11 mouse cellular contexts compared by ENCODE assay signal in genomic region chr9:21635639-21636038, GRCm38 (mm10). TPM values are rescaled to one million over a fixed set of nuclear protein-coding genes. Genes with fewer than 3 reads are reported as not detected.
DNase-seq lines count a peak whose midpoint lies in the region; ATAC-seq lines count a peak whose summit lies in the region.
"Had no signal": no experiment of that assay in that cellular context is flagged by ENCODE, and none has a peak within 500 bp of the region (broad histone marks: within the 10 kb centered on the region; RNA-seq: fewer than 3 reads in every experiment).

No protein-coding gene starts in this region.

- no peak overlapping the region for H3K27ac ChIP-seq in heart, embryonic 15.5 days
- no peak overlapping the region for H3K27ac ChIP-seq in midbrain, embryonic 15.5 days
- H3K27ac ChIP-seq in midbrain, embryonic 11.5 days (ENCODE audit: low read depth, low read length): no peak overlapping the region
- no peak overlapping the region; the same call in 1 of the 2 replicates for H3K27ac ChIP-seq in embryonic facial prominence, embryonic 13.5 days
- H3K27ac ChIP-seq: liver, embryonic 13.5 days had no signal

- no peaks in the 10 kb centered on the region for H3K9me3 ChIP-seq in heart, embryonic 15.5 days (replicated peaks)
- no peaks in the 10 kb centered on the region for H3K9me3 ChIP-seq in midbrain, embryonic 15.5 days
- H3K9me3 ChIP-seq in midbrain, embryonic 11.5 days (ENCODE audit: control insufficient read depth, low read length): no peaks in the 10 kb centered on the region
- H3K9me3 ChIP-seq in embryonic facial prominence, embryonic 13.5 days: no peaks in the 10 kb centered on the region
- H3K9me3 ChIP-seq: liver, embryonic 13.5 days had no signal

- peaks cover 9% of the 10 kb centered on the region for H3K4me1 ChIP-seq in heart, embryonic 15.5 days (replicated peaks)
- peaks cover 3% of the 10 kb centered on the region; the same call in 1 of the 2 replicates for H3K4me1 ChIP-seq in midbrain, embryonic 15.5 days
- H3K4me1 ChIP-seq in midbrain, embryonic 11.5 days (ENCODE audit: control insufficient read depth, insufficient read depth, low read length): no peaks in the 10 kb centered on the region
- H3K4me1 ChIP-seq in embryonic facial prominence, embryonic 13.5 days: 0 out of 2 replicates have a peak, but pooled peaks cover 9% of the 10 kb centered on the region
- H3K4me1 ChIP-seq: liver, embryonic 13.5 days had no signal

- H3K4me2 ChIP-seq in heart, embryonic 15.5 days: no peak overlapping the region
- no peak overlapping the region for H3K4me2 ChIP-seq in midbrain, embryonic 15.5 days
- H3K4me2 ChIP-seq in midbrain, embryonic 11.5 days: no peak overlapping the region
- no peak overlapping the region for H3K4me2 ChIP-seq in embryonic facial prominence, embryonic 13.5 days
- H3K4me2 ChIP-seq: liver, embryonic 13.5 days had no signal

- WGBS in heart, embryonic 15.5 days: 31% methylated on average over 7 of the region's 7 CpGs
- 78% methylated on average over 7 of the region's 7 CpGs for WGBS in midbrain, embryonic 15.5 days
- WGBS in midbrain, embryonic 11.5 days: 91% methylated on average over 7 of the region's 7 CpGs
- WGBS in embryonic facial prominence, embryonic 13.5 days: 59% methylated on average over 7 of the region's 7 CpGs

- H3K9ac ChIP-seq in heart, embryonic 15.5 days: no peak overlapping the region
- H3K9ac ChIP-seq in midbrain, embryonic 15.5 days: no peak overlapping the region
- no peak overlapping the region for H3K9ac ChIP-seq in midbrain, embryonic 11.5 days (ENCODE audit: low read length)
- H3K9ac ChIP-seq in embryonic facial prominence, embryonic 13.5 days: no peak overlapping the region
- H3K9ac ChIP-seq: liver, embryonic 13.5 days had no signal

- ATAC-seq in heart, embryonic 15.5 days (replicated peaks; ENCODE audit: insufficient number of reproducible peaks, insufficient read depth, low FRiP score, low read depth): peak; percentile 24; the same call in 1 of the 2 replicates
- ATAC-seq in midbrain, embryonic 15.5 days (replicated peaks): peak; percentile 53; the same call in 1 of the 2 replicates
- no peak for ATAC-seq in midbrain, embryonic 11.5 days (ENCODE audit: low FRiP score)
- peak; percentile 43; the same call in 1 of the 2 replicates for ATAC-seq in embryonic facial prominence, embryonic 13.5 days (ENCODE audit: insufficient number of reproducible peaks, insufficient read depth, low FRiP score, low TSS enrichment, low read depth)

- DNase-seq in cerebellum, adult 11-12 months: peak; percentile 58
- no peak for DNase-seq in cerebellum, adult 9-10 months
- DNase-seq in heart, adult 11 months: no peak
- no peak for DNase-seq in midbrain, embryonic 11.5 days (ENCODE audit: low spot score, missing footprints)
- no peak for DNase-seq in testis, postnatal 10 days (ENCODE audit: low spot score)
- DNase-seq: liver, embryonic 13.5 days; lung, postnatal 36 days; spleen, adult 18-20 months had no signal

- no peaks in the 10 kb centered on the region for H3K27me3 ChIP-seq in heart, embryonic 15.5 days
- no peaks in the 10 kb centered on the region for H3K27me3 ChIP-seq in midbrain, embryonic 15.5 days (replicated peaks)
- no peaks in the 10 kb centered on the region for H3K27me3 ChIP-seq in midbrain, embryonic 11.5 days (ENCODE audit: control insufficient read depth, insufficient read depth, low read length)
- no peaks in the 10 kb centered on the region for H3K27me3 ChIP-seq in embryonic facial prominence, embryonic 13.5 days
- H3K27me3 ChIP-seq: liver, embryonic 13.5 days had no signal

- peaks cover 74% of the 10 kb centered on the region for H3K36me3 ChIP-seq in heart, embryonic 15.5 days
- H3K36me3 ChIP-seq in midbrain, embryonic 15.5 days (replicated peaks): peaks cover 63% of the 10 kb centered on the region
- H3K36me3 ChIP-seq in midbrain, embryonic 11.5 days (ENCODE audit: control insufficient read depth, insufficient read depth, low read length): peaks cover 35% of the 10 kb centered on the region
- peaks cover 87% of the 10 kb centered on the region for H3K36me3 ChIP-seq in embryonic facial prominence, embryonic 13.5 days

- no peak overlapping the region for H3K4me3 ChIP-seq in heart, embryonic 15.5 days
- no peak overlapping the region for H3K4me3 ChIP-seq in midbrain, embryonic 15.5 days
- no peak overlapping the region for H3K4me3 ChIP-seq in midbrain, embryonic 11.5 days (ENCODE audit: low read depth, low read length)
- H3K4me3 ChIP-seq in embryonic facial prominence, embryonic 13.5 days: no peak overlapping the region
- H3K4me3 ChIP-seq: liver, embryonic 13.5 days had no signal

RNA-seq across cellular contexts. Expression of gene Smarca4, which starts 19.7 kb away (rescaled TPM):
- 39.6 and 57.4 TPM in 2 replicates for polyA plus RNA-seq in heart, embryonic 15.5 days (2015; fragmentation: Nextera tagmentation; extraction: Ambion mirVana)
- 158 and 163 TPM in 2 replicates for polyA plus RNA-seq in midbrain, embryonic 15.5 days (2015; fragmentation: Nextera tagmentation; extraction: Ambion mirVana)
- polyA plus RNA-seq in midbrain, embryonic 11.5 days (2014; fragmentation: Nextera tagmentation; extraction: Ambion mirVana): 126 and 136 TPM in 2 replicates
- polyA plus RNA-seq in embryonic facial prominence, embryonic 13.5 days (2015; fragmentation: Nextera tagmentation; extraction: Ambion mirVana): 94.4 and 102 TPM in 2 replicates

RNA-seq across cellular contexts. Expression of gene Yipf2, which starts 43.0 kb away (rescaled TPM):
- polyA plus RNA-seq in heart, embryonic 15.5 days (2015; fragmentation: Nextera tagmentation; extraction: Ambion mirVana): 12.0 and 16.5 TPM in 2 replicates
- polyA plus RNA-seq in midbrain, embryonic 15.5 days (2015; fragmentation: Nextera tagmentation; extraction: Ambion mirVana): 27.0 and 29.2 TPM in 2 replicates
- 14.8 and 15.1 TPM in 2 replicates for polyA plus RNA-seq in midbrain, embryonic 11.5 days (2014; fragmentation: Nextera tagmentation; extraction: Ambion mirVana)
- 23.8 and 27.8 TPM in 2 replicates for polyA plus RNA-seq in embryonic facial prominence, embryonic 13.5 days (2015; fragmentation: Nextera tagmentation; extraction: Ambion mirVana)

RNA-seq across cellular contexts. Expression of gene Timm29, which starts 43.1 kb away (rescaled TPM):
- 26.1 and 29.8 TPM in 2 replicates for polyA plus RNA-seq in heart, embryonic 15.5 days (2015; fragmentation: Nextera tagmentation; extraction: Ambion mirVana)
- polyA plus RNA-seq in midbrain, embryonic 15.5 days (2015; fragmentation: Nextera tagmentation; extraction: Ambion mirVana): 68.0 and 68.8 TPM in 2 replicates
- 57.9 and 59.9 TPM in 2 replicates for polyA plus RNA-seq in midbrain, embryonic 11.5 days (2014; fragmentation: Nextera tagmentation; extraction: Ambion mirVana)
- polyA plus RNA-seq in embryonic facial prominence, embryonic 13.5 days (2015; fragmentation: Nextera tagmentation; extraction: Ambion mirVana): 30.4 and 32.1 TPM in 2 replicates
